Mouse (Mus musculus) megakaryocyte, adult 5-6 weeks (primary cell): ENCODE data around the gene Trmt1. TPM values are rescaled to one million over a fixed set of nuclear protein-coding genes. Genes with fewer than 3 reads are reported as not detected.

Source experiments
- ATAC-seq: 2 replicates; pipeline ENCODE4 v1.8.0; 2016; ENCODE audit warnings: mild to moderate bottlenecking, inconsistent platforms; ENCODE audit not compliant: poor library complexity, severe bottlenecking
- total RNA-seq, 2 experiments: library from RNA; stranded (forward) in 1 of 2; stranded (reverse) in 1 of 2; fragments of 153-499, 151-499 nt in 1 of 2; fragments of 221-1000, 200-1000 nt in 1 of 2; gene quantifications; 2 replicates each; pipeline versions ENCODE4 v1.2.3 to v1.2.4; 2015 to 2017

Trmt1 gene
- total RNA-seq (2015): 29.5 and 35.9 TPM in 2 replicates
- total RNA-seq (2017): 37.6 and 40.4 TPM in 2 replicates

DNA sequence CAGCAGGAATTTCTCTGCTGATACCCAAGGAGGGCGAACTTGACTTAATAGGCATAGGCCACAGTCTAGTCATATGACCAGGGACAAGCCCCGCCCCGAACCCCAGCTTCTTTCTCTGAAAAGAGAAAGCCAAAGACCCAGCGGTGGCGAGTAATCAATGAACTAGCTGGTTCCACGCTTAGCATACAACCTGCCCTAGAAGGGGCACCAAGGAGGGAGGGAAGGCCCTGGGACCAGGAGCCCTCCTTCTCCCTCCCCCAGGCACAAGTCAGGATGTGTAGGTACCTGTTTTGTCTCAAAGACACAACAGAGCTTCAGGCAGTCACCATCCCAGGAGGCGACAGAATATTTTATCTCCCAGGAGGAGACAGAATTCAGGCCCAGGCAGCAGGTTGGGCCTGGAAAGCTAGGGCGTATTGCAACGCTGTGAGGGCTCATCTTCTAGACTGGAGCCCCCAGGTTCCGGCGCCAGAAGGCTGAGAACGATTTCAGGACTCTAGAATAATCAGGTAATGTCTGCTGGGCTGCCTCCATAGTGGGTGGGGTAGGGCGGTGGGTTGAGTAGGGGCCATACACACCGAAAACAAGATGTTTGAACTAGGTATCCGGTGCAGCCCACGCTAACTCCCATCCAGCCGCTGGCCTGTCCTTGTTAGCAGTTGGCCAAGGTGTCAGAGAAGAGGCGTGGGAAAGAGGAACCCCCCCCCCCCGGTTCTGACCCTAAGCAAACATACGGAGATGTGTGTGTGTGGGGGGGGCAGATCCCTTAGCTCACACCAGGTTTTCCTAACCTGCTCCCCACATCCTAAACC is at the start of gene Trmt1:
Gene Trmt1, plus strand, starts transcription at position 117 of the 812 bp plus-strand sequence.
- no peak for ATAC-seq

- ATAC-seq: 0 out of 2 replicates have a peak, but pooled peaks have one; percentile 7
These were observed 48.1 kb upstream of the Trmt1 start for GRCm38 (mm10) chr8:84637946-84638554.

DNA sequence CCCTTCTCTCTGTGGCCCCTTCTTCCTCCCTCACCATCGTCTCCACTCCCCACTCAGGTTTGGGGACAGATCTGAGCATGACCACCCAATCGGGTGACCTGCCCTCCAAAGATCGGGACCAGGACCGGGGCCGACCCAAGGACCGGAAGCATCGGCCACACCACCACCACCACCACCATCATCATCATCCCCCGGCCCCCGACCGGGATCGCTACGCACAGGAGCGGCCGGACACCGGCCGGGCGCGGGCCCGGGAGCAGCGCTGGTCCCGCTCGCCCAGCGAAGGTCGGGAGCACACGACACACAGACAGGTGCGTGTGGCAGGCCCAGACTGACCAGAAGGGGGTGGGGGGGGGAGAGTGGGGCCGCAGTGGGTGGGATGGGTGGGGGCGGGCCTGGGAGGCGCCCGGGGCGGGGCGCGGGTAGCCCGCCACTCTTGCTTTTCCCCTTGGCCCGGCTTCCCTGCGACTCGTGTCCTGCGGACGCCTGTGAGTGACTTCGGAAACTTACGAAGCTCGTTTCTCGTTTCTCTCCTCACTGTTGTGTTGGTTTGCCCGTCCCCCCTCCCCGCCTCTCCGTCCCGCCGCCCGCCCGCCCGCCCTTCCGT is 47.4 kb upstream of the Trmt1 start:
- ATAC-seq: 0 out of 2 replicates have a peak, but pooled peaks have one; percentile 6

DNA sequence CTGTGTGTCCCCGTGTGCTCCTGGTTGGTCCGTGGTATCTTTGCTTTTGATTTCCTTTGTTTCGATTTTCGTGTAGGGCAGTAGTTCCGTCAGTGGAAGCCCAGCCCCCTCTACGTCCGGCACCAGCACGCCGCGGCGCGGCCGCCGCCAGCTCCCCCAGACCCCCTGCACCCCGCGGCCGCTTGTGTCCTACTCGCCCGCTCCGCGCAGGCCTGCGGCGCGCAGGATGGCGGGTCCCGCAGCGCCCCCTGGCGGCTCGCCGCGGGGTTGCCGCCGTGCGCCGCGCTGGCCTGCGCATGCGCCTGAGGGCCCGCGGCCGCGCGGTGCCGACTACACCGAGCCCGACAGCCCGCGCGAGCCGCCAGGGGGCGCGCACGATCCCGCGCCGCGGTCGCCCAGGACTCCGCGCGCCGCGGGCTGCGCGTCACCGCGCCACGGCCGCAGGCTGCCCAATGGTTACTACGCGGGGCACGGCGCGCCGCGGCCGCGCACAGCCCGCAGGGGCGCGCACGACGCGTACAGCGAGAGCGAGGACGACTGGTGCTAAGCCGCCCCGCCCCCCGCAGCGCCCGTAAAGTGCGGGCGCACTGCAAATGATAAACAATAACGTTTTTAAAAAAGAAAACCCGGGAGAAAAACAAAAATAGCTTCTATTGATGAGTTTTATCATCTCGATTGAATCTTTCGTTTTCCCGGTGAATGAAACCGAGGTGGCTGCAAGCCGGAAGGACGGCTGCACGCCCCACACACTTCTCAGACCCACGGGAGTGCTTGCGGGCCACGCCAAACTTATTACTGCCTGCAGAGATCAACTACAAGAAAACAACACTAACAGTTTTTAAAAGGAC is 46.7 kb upstream of the Trmt1 start:
- ATAC-seq: peak; percentile 92

DNA sequence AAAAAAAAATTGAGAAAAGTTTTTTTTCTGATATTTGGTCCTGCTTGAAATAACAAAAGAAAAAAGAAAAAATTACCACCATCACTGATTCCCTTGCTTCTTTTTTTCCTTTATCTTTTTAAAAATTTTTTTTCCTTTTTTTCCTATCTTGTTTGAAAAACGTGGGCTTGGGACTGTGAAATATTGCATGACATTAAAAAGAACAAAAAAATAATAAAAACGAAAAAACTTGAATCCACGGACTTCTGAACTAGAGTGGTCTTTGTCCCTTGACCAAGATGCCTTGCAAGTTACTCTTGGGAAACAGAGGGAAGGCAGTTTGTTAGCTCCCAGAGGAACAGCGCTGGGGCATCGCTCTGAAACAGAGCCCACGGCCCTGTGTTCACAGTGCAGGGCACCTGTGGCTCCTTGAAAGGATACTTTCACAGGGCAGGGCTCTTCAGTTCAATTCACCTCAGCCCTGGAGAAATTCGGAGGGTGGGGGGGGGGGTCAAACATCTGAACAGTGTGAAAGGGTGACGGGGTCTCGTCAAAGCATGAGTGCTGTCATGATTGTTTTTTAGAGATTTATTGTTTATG is 46.0 kb upstream of the Trmt1 start:
- no peak for ATAC-seq

GRCm38 (mm10) chr8:84640617-84641294 is 45.4 kb upstream of the Trmt1 start:
- no peak for ATAC-seq

DNA sequence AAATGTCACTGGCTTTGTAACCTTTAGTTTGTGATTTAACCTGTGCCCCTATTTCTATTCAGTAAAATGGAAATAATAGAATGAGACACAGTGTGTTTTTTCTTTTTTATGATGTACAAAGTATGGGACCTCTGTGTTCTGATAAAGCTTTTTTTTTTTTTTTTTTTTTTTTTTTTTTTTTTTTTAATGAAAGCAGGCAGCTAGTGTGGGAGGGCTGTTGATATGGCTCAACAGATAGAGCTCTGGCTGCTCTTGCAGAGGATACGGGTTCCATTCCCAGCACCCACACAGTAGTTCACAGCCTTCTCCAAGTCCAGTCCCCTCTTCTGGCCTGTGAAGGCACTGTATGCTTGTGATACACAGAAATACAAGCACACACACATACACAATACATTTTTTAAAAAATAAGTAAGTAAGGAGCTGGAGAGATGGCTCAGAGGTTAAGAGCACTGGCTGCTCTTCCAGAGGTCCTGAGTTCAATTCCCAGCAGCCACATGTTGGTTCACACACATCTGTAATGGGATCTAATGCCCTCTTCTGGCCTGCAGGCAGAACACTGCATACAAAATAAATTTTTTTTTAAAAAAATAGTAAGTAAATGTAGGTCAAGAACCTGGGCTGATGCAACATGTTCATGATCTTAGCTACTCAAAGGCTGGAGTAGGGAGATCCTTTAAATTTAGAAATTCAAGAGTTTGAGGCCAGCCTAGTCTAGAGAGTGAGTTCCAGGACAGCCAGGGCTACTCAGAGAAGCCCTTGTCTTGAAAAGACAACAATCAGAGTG is 44.3 kb upstream of the Trmt1 start:
- no peak for ATAC-seq

DNA sequence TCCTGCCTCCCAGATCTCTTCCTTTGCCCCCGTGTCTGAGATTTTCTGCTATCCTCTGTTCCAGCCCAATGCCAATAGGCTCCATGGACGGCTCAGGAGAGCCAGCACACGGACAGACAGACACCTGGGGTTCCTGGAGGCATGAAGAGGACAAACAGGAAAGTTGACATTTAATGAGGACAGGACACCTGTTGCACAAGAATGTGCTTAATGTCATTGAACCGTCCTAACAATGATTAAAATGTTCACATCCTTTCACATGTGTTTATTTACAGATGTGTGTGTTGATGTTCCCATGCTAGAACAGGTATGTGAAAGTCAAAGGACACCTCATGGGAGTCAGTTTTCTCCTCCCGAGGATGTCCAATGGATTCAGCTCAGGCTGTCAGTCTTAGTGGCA is 43.1 kb upstream of the Trmt1 start:
- ATAC-seq: no peak

DNA sequence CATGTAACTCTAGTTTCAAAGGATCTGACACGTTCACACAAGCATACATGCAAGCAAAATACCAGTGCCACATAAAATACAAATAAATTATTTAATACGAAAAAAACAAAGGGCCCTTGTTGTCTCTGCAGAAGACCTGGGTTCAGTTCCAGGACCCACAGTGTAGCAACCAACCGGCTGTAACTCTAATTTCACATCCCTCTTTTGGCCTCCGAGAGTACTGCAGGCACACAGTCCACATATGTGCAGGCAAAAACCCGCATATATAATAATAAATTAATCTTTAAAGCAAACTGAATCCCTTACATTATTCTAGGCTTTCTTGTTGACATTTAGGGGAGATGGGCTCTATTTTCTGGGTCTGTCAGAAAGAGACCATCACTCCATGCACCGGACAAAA is 39.3 kb upstream of the Trmt1 start:
- ATAC-seq: no peak

DNA sequence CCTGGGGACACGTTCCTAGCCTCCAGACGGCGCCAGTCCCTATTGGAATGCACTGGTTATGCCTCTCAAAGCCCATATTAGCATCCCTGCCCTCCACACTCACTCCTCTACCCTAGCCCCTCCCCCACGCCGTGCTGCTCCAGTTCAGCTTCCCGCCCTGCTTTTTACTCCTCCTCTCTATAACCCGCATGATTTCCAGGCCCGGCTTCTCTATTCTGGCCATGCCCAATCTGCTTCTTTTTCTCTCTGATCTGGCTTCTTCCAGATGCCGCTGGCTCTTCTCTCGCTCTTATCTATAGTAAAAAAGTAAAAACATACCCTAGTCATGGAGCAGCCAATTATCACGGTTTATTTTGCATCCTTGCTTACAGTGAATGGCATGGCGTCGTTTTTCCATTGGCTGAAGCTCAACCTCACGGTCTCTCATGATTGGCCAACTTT is 38.6 kb upstream of the Trmt1 start:
- no peak for ATAC-seq

DNA sequence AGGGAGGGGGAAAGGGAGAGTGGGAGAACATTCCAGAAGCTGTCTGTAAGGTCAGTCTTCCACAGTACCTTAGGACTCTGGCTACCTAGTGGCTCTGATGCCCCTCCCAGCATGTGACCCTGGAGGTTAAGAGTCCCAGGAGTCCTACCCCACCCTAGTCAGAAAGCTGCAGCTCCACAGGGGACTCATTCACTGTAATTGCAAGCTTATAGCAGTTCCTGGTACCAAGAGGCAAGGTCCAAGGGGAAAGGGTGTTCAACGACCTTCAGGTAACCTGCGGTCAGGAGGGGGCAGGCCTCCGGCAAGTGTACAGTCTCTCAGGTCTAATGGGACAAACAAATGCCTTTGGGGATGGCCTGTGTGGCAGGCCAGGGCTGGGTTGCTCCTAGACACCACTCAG is 35.9 kb upstream of the Trmt1 start:
- no peak for ATAC-seq

DNA sequence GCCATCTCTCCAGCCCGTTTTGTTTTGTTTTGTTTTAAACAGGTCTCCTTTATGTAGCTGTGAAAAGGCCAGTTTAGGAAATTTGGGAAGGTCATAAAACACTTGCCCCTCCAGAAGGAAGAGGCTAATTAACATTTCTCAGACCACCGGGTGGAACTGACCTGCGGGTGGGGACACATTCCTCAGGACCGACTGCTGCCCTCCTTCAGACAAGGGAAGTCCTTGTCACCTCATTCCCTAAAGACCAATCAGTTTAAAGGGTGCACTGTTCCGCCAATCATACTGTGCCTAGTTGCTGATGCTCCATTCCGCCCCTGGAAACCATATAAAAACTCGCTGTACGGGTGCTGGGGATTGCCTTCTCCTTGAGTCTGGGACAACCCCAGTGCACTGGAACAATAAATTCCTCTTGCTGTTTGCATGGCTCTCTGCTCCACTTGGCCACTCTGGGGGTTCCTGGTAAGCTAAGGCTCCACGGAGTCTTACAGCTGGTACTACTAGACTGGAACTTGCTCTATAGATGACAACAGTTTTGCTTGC is 32.9 kb upstream of the Trmt1 start:
- no peak for ATAC-seq

GRCm38 (mm10) chr8:84654597-84654996 is 31.5 kb upstream of the Trmt1 start:
- no peak for ATAC-seq

DNA sequence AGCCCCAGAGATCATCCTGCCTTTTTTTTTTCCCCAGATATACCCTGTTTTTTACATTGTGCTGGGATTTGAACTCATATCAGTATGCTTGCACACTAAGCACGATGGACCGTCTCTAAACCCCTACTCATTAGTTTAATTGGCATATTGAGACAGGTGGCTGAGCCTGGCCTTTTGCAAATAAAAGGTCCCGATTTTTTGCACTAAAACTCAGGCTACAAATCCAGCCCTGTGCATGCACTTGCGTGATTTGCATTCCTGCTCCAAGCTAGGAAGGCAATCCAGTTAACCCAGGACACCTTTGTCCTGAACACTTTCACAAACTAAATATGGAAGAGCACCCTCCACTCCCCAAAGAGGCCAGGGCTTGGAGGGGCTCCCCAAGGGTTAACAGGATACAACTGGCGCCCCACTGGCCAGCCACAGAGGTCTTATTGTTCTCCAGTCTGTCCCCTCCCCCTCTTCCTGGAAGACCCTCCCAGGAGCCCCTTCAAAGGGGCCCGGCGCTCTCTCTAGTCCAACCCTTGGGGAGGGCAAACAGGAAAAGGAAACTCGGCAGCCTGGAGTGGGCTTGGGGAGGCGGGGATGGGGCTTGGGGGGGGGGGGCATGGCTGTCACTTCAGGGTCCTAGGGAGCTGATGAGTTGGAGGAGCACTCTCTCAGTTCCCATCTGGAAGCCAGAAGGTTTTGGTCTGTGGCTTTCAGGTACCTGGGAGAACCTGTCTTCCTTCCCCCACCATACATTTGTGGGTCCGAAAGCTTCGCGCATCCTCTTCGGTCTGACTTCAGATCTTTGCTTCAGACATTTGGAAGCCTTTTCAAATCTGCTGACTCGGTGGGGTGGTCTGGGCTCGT is 30.5 kb upstream of the Trmt1 start:
- no peak for ATAC-seq

DNA sequence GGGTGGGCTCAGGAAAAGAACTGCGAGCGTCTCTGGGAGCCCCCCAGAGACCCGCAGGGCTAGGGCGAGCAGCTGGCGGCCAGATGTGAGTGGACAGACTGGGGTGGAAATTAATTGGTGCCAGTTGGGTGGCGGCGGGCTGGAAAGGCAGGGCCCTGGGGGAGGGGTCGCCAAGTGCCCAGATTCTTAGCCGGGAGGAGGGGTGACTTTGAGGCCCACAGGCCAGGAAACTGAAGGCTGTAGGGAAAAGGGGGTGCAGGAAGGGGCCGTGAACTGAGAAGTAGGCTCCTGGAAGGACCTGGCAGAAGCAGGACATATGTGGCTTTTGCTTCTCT is 29.9 kb upstream of the Trmt1 start:
- no peak for ATAC-seq

- ATAC-seq: peak; percentile 39
These were observed 29.4 kb upstream of the Trmt1 start for GRCm38 (mm10) chr8:84656641-84657126.

GRCm38 (mm10) chr8:84657203-84657602 is 28.9 kb upstream of the Trmt1 start:
- ATAC-seq: no peak

- ATAC-seq: no peak
These were observed 28.4 kb upstream of the Trmt1 start for GRCm38 (mm10) chr8:84657680-84658079.
